Mouse (Mus musculus) liver, adult 2 months (tissue): Measurements from ENCODE around the gene Zcchc9.

Source experiments
- CTCF ChIP-seq: fragments of 200-500 bp; IDR thresholded peaks from 2 replicates; pipeline ENCODE4 v1.5.1; 2011; ENCODE audit warnings: low read depth, low read length, control low read depth
- POLR2A ChIP-seq: fragments of 200-500 bp; IDR thresholded peaks from 2 replicates; pipeline ENCODE4 v1.6.1; 2011; ENCODE audit warnings: low read length, control low read depth; ENCODE audit not compliant: insufficient read depth; ENCODE audit errors: extremely low read depth

DNA sequence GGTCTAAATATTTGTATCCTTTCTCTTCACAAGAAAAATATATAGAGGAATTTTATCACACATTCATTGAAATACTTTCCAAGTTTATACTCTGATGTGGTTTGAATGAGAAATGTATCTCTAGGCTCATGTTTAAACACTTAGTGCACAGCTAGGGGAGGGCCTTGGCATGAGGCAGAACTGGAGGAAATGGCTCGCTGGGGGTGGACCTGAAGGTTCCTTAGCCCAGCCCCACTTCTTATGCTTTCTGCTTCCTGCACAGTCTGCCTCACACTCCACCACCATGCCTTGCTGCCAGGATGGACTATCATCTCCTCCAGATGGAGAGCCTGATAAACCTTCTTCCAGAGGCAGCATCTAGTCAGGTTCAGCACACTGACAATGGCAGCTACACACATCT lies 15.5 kb downstream of the Zcchc9 start:
- TF ChIP-seq CTCF (no peak), POLR2A (no peak)
